Mouse (Mus musculus) neural tube, embryonic 13.5 days (tissue): ENCODE results near the gene Map3k15. TPM values are rescaled to one million over a fixed set of nuclear protein-coding genes. Genes with fewer than 3 reads are reported as not detected.

Experiments used
- ATAC-seq: fragments of 200-750 bp; cut with Nextera tagmentation; 2 replicates; pipeline ENCODE4 v1.8.0; 2017; ENCODE audit warnings: low read depth, mild to moderate bottlenecking, moderate TSS enrichment, moderate library complexity
- H3K27ac ChIP-seq: fragments of 300-500 bp; sonication (generic); replicated peaks from 2 replicates; pipeline ENCODE4 v1.5.1; 2015; ENCODE audit warnings: moderate library complexity, mild to moderate bottlenecking, inconsistent platforms
- H3K27me3 ChIP-seq: fragments of 300-500 bp; sonication (generic); 2 replicates; pipeline ENCODE4 v1.6.1; 2015; ENCODE audit warnings: mild to moderate bottlenecking, inconsistent platforms
- H3K36me3 ChIP-seq: fragments of 300-500 bp; sonication (generic); 2 replicates; pipeline ENCODE4 v1.6.1; 2015; ENCODE audit warnings: mild to moderate bottlenecking, inconsistent platforms
- H3K4me1 ChIP-seq: fragments of 300-500 bp; sonication (generic); replicated peaks from 2 replicates; pipeline ENCODE4 v1.6.1; 2015; ENCODE audit warnings: inconsistent platforms
- H3K4me2 ChIP-seq: fragments of 300-500 bp; sonication (generic); 2 replicates; pipeline ENCODE4 v1.6.1; 2015; ENCODE audit warnings: inconsistent platforms, mild to moderate bottlenecking, moderate library complexity
- H3K4me3 ChIP-seq: fragments of 300-500 bp; sonication (generic); 2 replicates; pipeline ENCODE4 v1.5.1; 2015; ENCODE audit warnings: mild to moderate bottlenecking, inconsistent platforms
- H3K9ac ChIP-seq: fragments of 300-500 bp; sonication (generic); 2 replicates; pipeline ENCODE4 v1.6.1; 2015; ENCODE audit warnings: moderate library complexity, mild to moderate bottlenecking, inconsistent platforms
- H3K9me3 ChIP-seq: fragments of 300-500 bp; sonication (generic); 2 replicates; pipeline ENCODE4 v1.6.1; 2016; ENCODE audit warnings: inconsistent platforms
- WGBS: fragments of 180-500 bp; shearing (Covaris S2); methylation state at CpG from one replicate; pipeline ENCODE4 v1.1.7; 2015; 5-methylcytosine and 5-hydroxymethylcytosine counted together
- polyA plus RNA-seq: library from polyadenylated mRNA; unstranded; fragments of >200 nt; fragmentation: Nextera tagmentation; extraction: Ambion mirVana; gene quantifications from 2 replicates; pipeline ENCODE4 v1.2.1, GENCODE M21; 2015

Map3k15 gene
- polyA plus RNA-seq: 0.08 and 0.17 TPM in 2 replicates

GRCm38 (mm10) chrX:159988002-159988960 is at the start of gene Map3k15:
TSS of gene Map3k15 (plus strand) at chrX:159988433.
- H3K36me3 ChIP-seq: no peaks in the 10 kb centered on the region
- peak within 1 kb of the TSS; percentile 59 for H3K9ac ChIP-seq
- peak within 1 kb of the TSS; percentile 68 for H3K4me2 ChIP-seq
- H3K9me3 ChIP-seq: no peaks in the 10 kb centered on the region
- peak within 1 kb of the TSS; percentile 43 for H3K4me3 ChIP-seq
- H3K27ac ChIP-seq: no peak within 1 kb of the TSS
- ATAC-seq: peak; percentile 56
- H3K4me1 ChIP-seq: no peaks in the 10 kb centered on the region
- H3K27me3 ChIP-seq: peaks cover 58% of the 10 kb centered on the region
- WGBS: 21% methylated on average over 88 of the region's 108 CpGs

DNA sequence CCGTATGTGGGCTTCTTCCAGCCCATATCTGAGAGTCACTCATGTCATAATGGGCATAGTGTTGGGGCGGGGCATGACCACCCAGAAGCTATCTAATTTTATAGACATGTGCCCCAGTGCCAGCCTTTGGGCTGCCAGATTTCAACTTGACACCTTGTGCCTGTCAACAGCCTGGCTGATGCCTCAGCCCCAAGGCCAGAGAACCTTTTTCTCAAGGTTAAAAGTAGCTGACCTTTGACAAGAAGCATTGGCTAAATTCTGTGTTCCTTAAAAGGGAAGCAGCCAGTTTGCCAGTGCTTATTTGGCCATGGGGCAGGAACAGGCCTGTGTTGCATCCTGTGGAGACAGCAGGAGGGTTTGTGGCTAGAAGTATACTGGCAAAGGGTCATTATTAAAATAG is 45.7 kb upstream of the Map3k15 start:
- Histone ChIP-seq H3K9me3 (no peaks in the 10 kb centered on the region), H3K4me1 (no peaks in the 10 kb centered on the region), H3K4me3 (no peak overlapping the region), H3K27me3 (peaks cover 28% of the 10 kb centered on the region), H3K4me2 (no peak overlapping the region), H3K27ac (no peak overlapping the region), H3K36me3 (no peaks in the 10 kb centered on the region), H3K9ac (no peak overlapping the region)
- whole genome bisulfite sequencing: 87% methylated on average over 2 of the region's 2 CpGs
- ATAC-seq: no peak

DNA sequence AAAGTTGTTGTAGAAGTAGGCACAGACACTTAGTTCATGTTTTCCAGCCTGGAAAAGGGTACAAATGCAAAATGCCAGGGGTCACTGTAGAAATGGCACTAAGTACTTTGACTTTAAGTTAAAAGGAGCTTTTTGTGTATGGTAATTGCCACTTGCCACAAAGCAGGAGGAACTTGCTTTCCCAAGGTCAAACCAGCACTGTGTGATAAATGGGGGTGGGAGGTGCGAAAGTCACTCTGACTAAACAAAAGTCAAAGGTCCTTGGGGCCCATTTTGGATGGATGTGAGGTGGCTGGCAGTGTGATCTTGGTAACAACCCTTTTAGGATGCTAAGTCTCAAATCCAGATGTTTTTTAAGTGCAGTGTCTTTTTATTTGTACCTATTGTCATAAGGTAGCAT is 44.6 kb upstream of the Map3k15 start:
- peaks cover 35% of the 10 kb centered on the region for H3K27me3 ChIP-seq
- H3K9ac ChIP-seq: no peak overlapping the region
- H3K4me3 ChIP-seq: no peak overlapping the region
- H3K9me3 ChIP-seq: no peaks in the 10 kb centered on the region
- WGBS: 47% methylated on average over 1 of the region's 1 CpGs
- no peaks in the 10 kb centered on the region for H3K4me1 ChIP-seq
- no peak for ATAC-seq
- no peak overlapping the region for H3K27ac ChIP-seq
- no peaks in the 10 kb centered on the region for H3K36me3 ChIP-seq
- no peak overlapping the region for H3K4me2 ChIP-seq

GRCm38 (mm10) chrX:159953546-159954429 is 34.4 kb upstream of the Map3k15 start:
- Histone ChIP-seq H3K4me3 (no peak overlapping the region), H3K36me3 (no peaks in the 10 kb centered on the region), H3K4me1 (no peaks in the 10 kb centered on the region), H3K4me2 (no peak overlapping the region), H3K27ac (no peak overlapping the region), H3K27me3 (peaks cover 66% of the 10 kb centered on the region), H3K9me3 (no peaks in the 10 kb centered on the region), H3K9ac (no peak overlapping the region)
- ATAC-seq: no peak
- 85% methylated on average over 7 of the region's 7 CpGs for WGBS

DNA sequence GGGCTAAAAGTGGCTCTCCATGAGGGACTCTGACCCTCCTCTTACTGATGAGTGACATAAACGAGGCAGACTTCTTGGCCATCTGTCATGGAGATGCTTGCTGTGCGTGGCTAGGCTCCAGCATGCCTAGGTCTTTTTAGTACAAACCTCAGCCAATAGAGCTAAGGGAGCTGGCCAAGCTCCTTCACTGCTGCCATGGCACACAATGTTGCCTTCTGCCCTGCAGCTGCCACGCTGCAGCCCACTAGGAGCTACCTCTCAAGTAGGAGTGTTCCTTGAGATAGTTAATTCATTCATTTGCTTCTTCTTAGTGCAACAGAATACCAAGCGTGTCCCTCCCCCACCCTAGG is 33.8 kb upstream of the Map3k15 start:
- Histone ChIP-seq H3K27ac (no peak overlapping the region), H3K4me2 (no peak overlapping the region), H3K4me3 (no peak overlapping the region), H3K9me3 (no peaks in the 10 kb centered on the region), H3K27me3 (peaks cover 66% of the 10 kb centered on the region), H3K9ac (no peak overlapping the region), H3K36me3 (no peaks in the 10 kb centered on the region), H3K4me1 (no peaks in the 10 kb centered on the region)
- 70% methylated on average over 4 of the region's 4 CpGs for WGBS
- ATAC-seq: no peak

- ATAC-seq: no peak
- peaks cover 66% of the 10 kb centered on the region for H3K27me3 ChIP-seq
- no peak overlapping the region for H3K27ac ChIP-seq
- no peak overlapping the region for H3K9ac ChIP-seq
- 88% methylated on average over 6 of the region's 6 CpGs for WGBS
- H3K4me2 ChIP-seq: no peak overlapping the region
- no peak overlapping the region for H3K4me3 ChIP-seq
- H3K36me3 ChIP-seq: no peaks in the 10 kb centered on the region
- H3K9me3 ChIP-seq: no peaks in the 10 kb centered on the region
- H3K4me1 ChIP-seq: no peaks in the 10 kb centered on the region
Measured at GRCm38 (mm10) chrX:159955433-159955832, 32.8 kb upstream of the Map3k15 start.

DNA sequence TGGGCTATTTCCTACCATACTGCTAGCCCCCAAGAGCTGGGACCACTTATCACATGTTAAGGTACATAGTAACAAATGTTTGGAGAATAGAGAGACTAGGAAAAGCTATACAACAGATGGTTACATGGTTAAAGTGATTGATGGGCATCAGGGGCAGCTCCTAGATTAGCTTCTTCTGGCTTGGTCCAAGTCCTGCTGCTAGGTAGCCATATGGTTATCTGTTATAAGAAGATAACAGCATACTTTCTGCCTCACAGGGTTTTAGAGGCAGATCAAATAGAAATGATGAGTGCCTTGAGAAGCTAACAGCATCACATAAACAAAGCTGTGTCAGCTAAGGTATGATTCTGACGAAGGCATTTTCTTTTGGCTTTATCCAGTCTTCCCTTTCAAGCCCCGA is 26.8 kb upstream of the Map3k15 start:
- Histone ChIP-seq H3K27ac (no peak overlapping the region), H3K36me3 (no peaks in the 10 kb centered on the region), H3K27me3 (peaks cover 25% of the 10 kb centered on the region), H3K9me3 (no peaks in the 10 kb centered on the region), H3K4me1 (no peaks in the 10 kb centered on the region), H3K4me2 (no peak overlapping the region), H3K4me3 (no peak overlapping the region), H3K9ac (no peak overlapping the region)
- no peak for ATAC-seq
- 89% methylated on average over 2 of the region's 2 CpGs for WGBS

GRCm38 (mm10) chrX:159963273-159963672 is 25.0 kb upstream of the Map3k15 start:
- Histone ChIP-seq H3K9me3 (no peaks in the 10 kb centered on the region), H3K9ac (no peak overlapping the region), H3K27me3 (peaks cover 22% of the 10 kb centered on the region), H3K4me2 (no peak overlapping the region), H3K4me1 (no peaks in the 10 kb centered on the region), H3K36me3 (no peaks in the 10 kb centered on the region), H3K27ac (no peak overlapping the region), H3K4me3 (no peak overlapping the region)
- ATAC-seq: peak; percentile 63
- 29% methylated on average over 4 of the region's 4 CpGs for WGBS

GRCm38 (mm10) chrX:159963925-159964324 is 24.3 kb upstream of the Map3k15 start:
- Histone ChIP-seq H3K4me2 (no peak overlapping the region), H3K36me3 (no peaks in the 10 kb centered on the region), H3K27ac (no peak overlapping the region), H3K4me1 (no peaks in the 10 kb centered on the region), H3K9me3 (no peaks in the 10 kb centered on the region), H3K9ac (no peak overlapping the region), H3K27me3 (peaks cover 23% of the 10 kb centered on the region), H3K4me3 (no peak overlapping the region)
- 85% methylated on average over 9 of the region's 9 CpGs for WGBS
- ATAC-seq: peak; percentile 56

DNA sequence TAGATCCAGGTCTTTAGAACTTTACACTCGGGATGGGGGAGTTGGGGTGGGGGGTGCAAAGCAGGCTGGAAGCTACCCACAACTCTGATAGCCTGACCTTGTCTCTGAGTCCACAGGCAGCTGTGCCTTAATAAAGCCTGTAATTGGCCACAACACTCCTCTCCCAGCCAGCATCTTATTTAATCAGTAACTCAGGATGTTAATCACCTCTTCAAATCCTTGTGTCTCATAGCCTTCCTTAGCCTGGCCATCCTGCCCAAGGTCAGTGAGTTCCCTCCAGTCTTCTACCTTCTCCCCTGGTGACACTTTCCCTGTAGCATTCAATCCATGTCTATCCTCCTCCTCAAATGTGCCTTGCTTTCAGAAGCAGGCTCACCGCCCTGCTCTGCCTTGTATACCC is 19.2 kb upstream of the Map3k15 start:
- no peaks in the 10 kb centered on the region for H3K4me1 ChIP-seq
- no peak overlapping the region for H3K4me3 ChIP-seq
- WGBS: 85% methylated on average over 2 of the region's 2 CpGs
- H3K4me2 ChIP-seq: no peak overlapping the region
- peaks cover 41% of the 10 kb centered on the region for H3K27me3 ChIP-seq
- no peaks in the 10 kb centered on the region for H3K9me3 ChIP-seq
- H3K9ac ChIP-seq: no peak overlapping the region
- no peak overlapping the region for H3K27ac ChIP-seq
- H3K36me3 ChIP-seq: no peaks in the 10 kb centered on the region
- no peak for ATAC-seq

DNA sequence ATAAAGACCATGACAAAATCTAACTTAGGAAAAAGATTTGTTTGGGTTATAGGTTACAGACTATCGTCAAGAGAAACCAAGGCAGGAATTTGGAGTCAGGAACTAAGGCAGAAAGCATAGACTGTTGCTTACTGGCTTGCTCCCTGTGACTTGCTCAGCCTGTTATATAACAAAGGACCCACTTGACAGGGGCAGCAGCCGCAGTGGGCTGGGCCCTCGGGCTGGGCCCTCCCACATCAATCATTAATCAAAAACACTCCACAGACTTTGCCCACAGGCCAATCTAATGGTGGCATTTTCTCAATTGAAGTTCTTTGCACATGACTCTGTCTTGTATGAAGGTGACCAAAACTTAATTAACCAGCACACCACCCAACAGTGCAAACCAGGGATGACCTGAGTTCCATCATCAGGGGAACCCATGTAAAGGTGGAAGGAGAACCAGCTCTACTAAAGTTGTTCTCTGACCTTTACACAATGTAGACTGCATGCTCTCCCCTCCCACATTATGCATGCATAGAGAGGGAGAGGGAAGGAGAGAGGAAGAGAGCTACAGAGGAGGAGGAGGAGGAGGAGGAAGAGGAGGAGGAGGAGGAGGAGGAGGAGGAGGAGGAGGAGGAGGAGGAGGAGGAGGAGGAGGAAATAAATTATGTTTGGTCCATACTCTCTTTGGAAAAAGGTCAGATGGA is 17.0 kb upstream of the Map3k15 start:
- H3K9me3 ChIP-seq: no peaks in the 10 kb centered on the region
- H3K4me2 ChIP-seq: no peak overlapping the region
- no peaks in the 10 kb centered on the region for H3K4me1 ChIP-seq
- H3K27me3 ChIP-seq: peaks cover 39% of the 10 kb centered on the region
- H3K4me3 ChIP-seq: no peak overlapping the region
- 49% methylated on average over 3 of the region's 3 CpGs for WGBS
- H3K9ac ChIP-seq: no peak overlapping the region
- no peak for ATAC-seq
- no peak overlapping the region for H3K27ac ChIP-seq
- H3K36me3 ChIP-seq: no peaks in the 10 kb centered on the region

DNA sequence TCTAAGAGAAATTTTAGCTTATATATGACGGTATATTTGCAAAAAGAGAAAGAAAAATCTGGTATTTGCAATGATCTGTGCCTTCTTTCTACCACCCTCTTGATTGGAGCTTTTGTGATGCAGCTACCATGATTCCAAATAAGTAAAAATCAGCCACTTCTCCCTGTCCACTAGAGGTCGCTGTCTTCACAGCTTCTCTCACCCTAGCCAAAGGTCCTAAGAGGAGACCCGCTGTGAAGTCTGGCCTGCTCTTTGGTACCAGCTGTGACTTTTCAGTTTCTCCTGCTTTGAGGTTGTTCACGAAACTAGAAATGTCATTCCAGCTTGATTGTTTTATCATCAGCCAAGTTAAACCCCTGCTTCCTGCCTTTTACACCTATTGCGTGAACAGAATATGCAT is 14.5 kb upstream of the Map3k15 start:
- Histone ChIP-seq H3K4me1 (no peaks in the 10 kb centered on the region), H3K4me2 (no peak overlapping the region), H3K9me3 (no peaks in the 10 kb centered on the region), H3K27me3 (peaks cover 33% of the 10 kb centered on the region; the same call in 1 of the 2 replicates), H3K27ac (no peak overlapping the region), H3K4me3 (no peak overlapping the region), H3K9ac (no peak overlapping the region), H3K36me3 (no peaks in the 10 kb centered on the region)
- 29% methylated on average over 5 of the region's 5 CpGs for whole genome bisulfite sequencing
- no peak for ATAC-seq
